Mouse (Mus musculus): ENCODE data around the gene Mfsd4b1. TPM values are rescaled to one million over a fixed set of nuclear protein-coding genes. Genes with fewer than 3 reads are reported as not detected.
"Not testable (repeated sequence)": the region's sequence is repeated elsewhere in the genome, so short reads cannot be mapped to it uniquely, and the experiment has no call there.

Mfsd4b1 gene
- total RNA-seq, 2 experiments from 2014 or later = 0.33 to 0.59 TPM

GRCm38 (mm10) chr10:40036686-40037560, 11.9 kb upstream of the Mfsd4b1 start:
- peak in 1 of 2 experiments; percentile 58 for DNase-seq (ENCODE audit: low spot score in 2 of 2)

DNA sequence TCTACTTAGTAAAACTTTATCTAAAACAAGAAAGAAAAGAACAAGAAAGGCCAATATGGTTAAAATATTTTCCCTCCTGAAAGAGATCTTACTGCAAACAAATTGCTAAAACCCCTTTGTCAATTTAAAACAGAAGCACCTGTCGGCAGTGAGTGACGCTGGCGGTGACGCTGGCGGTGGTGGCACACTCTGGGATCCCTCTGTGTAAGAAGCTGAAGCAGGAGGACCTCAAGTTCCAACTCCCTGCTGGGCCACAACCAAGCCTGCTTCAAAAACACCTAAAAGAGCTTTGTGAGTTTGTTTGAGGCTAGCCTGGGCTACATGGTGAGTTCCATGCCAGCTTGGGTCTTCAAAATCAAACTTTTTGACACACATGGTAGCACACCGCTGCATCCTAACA, 9.9 kb upstream of the Mfsd4b1 start:
- DNase-seq (ENCODE audit: low spot score in 2 of 2) = no peak

- DNase-seq (ENCODE audit: low spot score in 2 of 2) = no peak
Observed at GRCm38 (mm10) chr10:40032897-40033296, 7.8 kb upstream of the Mfsd4b1 start.

DNA sequence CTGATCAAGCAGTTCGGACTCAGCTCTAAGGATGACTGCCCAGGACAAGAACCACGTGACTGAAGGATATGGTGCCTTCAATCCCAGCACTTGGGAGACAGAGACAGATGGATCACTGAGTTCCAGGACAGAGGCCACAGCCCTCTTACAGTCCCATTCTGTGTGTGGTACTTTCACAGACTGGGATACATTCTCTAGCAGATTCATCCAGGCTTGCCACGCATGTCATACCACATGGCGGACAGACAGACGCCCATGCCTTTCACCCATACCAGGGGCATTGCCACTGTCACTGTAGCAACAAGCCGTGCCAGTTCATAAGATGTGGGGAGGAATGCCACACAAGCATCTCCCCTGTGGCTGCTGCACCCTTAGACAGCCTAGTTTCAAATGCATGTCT, 5.6 kb upstream of the Mfsd4b1 start:
- no peak for DNase-seq (ENCODE audit: low spot score in 2 of 2)

DNA sequence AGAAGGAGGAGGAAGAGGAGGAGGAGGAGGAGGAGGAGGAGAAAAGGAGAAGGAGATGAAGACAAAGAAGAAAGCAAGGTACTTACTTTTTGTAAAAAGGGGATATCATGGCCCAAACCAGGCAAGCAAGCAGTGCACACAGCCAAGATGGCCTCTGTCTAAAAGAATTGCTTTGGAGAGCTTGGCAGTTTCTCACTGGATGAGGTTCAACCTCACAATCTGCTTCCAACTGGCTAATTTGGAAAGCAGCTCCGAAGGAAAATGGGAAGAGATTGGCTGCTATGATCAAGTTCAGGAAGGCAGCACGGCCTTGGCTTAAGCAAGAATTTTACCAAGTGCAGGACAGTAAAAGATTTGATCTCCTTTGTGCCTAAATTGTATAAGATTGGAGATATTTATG, 4.5 kb upstream of the Mfsd4b1 start:
- no peak for DNase-seq (ENCODE audit: low spot score in 2 of 2)

DNA sequence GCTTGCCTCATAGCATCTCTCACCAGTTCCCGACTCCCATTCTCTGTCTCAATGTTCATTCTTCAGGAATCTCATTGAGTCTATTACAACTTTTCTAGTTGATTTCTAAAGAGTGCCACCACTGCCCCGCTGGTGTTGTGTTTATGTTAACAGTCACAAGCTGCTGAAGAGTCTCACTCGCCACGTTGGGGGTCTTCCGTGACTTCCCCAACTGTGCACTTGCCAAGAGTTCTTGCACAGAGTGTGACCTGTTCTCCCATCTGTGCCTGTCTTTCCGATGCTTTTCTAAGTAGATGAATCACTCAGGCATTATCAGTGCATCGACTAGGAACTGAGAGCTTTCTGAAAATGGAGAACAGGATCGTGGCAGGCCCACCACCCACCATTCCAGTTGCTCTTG, 3.0 kb upstream of the Mfsd4b1 start:
- no peak for DNase-seq (ENCODE audit: low spot score in 2 of 2)

- DNase-seq (ENCODE audit: low spot score in 2 of 2) = no peak
Observed at GRCm38 (mm10) chr10:40026546-40026945, 1.5 kb upstream of the Mfsd4b1 start.

DNA sequence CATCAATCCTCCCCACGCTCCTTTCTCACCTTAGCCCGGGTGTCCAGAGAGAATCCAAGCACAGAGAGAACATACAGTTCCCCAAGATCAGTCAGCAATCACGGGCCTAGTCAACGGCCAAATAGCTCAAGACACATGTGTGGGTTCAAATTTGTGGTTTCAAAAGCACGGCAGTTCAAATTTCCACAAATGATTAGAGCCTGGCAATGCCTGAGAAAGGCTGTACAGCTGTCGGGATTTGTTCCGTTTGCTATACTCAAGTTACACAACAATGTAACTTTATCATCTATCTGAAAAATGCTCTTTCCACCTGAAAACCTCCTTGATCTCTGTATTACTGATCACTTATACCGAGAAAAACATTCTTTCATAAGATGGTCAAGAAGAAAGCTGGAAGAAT, 492 bp upstream of the Mfsd4b1 start:
- DNase-seq (ENCODE audit: low spot score in 2 of 2) = no peak

DNA sequence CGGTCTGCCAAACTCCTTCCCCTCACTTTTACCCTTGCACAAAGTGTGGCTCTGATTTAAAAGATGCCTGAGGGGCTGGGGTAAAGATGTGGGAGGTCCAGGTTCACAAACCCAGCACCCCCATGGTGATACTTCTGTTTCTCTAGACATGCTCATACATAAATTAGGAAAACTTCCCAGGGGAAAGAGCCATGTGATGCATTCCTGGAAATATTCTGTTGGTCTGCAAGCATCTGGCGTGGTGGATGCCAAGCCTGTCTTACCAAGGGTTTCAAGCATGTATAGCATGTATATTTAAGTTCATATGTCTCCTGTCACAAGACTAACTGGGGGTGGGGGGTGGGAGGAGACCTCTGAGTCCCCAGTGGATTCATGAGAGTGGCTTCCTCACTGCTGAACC, 4.7 kb downstream of the Mfsd4b1 start:
- no peak for DNase-seq (ENCODE audit: low spot score in 2 of 2)

DNA sequence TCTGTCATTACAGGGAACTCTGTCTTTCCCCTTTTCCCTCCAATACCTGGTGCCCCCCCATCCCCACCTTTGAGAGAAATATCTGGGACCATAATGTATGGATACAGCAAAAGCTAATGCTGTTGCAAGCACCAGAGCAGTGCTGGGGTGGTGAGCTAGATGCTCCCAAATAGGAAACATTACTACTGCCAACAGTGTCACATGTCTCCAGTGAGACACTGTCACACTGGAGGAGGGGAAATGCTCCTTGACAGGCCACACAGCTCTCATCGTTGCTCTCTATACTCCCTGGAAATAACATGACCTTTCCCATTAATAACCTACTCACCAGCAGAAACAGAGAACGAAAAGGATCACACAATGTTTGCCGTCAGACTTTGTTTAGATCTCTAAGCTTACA, 5.6 kb downstream of the Mfsd4b1 start:
- no peak for DNase-seq (ENCODE audit: low spot score in 2 of 2)

DNA sequence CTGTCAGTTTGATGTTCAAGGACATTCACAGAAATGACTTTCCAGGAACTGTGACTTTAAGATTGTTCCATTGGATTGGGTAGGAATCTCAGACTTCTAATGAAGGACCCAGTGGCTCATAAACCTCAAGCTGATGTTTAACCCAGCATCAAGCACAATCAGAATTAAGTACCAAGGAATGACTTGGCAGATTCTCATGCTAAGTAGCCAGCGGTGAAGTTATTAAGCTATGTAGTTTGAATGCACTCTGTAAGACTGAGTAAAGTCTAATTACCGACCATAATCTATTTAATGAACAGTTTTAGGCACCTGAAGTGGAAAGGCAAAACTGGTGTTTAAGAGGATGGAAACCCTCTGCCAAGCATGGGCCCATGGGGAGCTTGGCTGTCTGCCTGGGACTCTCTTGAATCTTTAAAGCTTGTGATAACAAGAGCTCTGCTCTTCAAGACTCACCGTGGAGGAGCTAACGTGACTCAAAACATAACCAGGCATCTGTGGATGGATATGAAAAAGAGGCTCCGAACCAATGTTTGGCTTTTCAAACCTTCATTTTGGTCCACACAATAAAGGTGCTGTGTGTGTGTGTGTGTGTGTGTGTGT, 6.7 kb downstream of the Mfsd4b1 start:
- no peak for DNase-seq (ENCODE audit: low spot score in 2 of 2)

DNA sequence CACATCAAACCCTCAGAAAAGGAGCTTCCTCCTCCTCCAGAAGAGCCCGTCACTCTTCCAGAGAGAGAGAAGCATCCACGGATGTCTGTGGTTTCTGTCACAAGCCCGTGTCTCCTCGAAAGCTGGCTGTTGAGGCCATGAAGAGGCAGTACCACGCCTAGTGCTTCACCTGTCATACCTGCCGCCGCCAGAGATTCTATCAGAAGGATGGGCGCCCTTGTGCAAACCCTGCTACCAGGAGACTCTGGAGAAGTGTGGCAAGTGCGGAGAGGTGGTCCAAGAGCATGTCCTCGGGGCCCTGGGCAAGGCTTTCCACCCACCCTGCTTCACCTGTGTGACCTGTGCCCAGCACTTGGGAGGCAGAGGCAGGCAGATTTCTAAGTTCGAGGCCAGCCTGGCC, 15.5 kb downstream of the Mfsd4b1 start:
- DNase-seq (ENCODE audit: low spot score in 2 of 2) = no peak

DNA sequence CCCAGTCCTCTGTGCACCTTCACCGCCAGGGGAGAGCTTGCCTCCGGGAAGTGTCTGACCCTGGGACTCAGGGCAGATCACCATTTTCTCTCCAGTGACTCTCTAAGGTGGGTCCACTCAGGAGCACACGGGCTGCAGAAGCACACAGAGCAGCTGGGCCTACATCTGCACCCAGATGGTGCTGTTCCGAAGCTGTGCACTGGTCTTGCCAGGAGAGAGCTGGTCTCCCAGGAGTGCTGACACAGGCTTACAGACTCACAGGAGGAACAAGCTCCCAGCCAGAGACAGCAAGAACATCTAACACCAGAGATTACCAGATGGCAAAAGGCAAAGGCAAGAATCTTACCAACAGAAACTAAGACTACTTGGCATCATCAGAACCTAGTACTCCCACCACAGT, 16.2 kb downstream of the Mfsd4b1 start:
- DNase-seq (ENCODE audit: low spot score in 2 of 2) = not testable (repeated sequence)

GRCm38 (mm10) chr10:40007953-40008352, 17.1 kb downstream of the Mfsd4b1 start:
- DNase-seq (ENCODE audit: low spot score in 2 of 2) = no peak

GRCm38 (mm10) chr10:40006963-40007362, 18.1 kb downstream of the Mfsd4b1 start:
- DNase-seq (ENCODE audit: low spot score in 2 of 2) = no peak

DNA sequence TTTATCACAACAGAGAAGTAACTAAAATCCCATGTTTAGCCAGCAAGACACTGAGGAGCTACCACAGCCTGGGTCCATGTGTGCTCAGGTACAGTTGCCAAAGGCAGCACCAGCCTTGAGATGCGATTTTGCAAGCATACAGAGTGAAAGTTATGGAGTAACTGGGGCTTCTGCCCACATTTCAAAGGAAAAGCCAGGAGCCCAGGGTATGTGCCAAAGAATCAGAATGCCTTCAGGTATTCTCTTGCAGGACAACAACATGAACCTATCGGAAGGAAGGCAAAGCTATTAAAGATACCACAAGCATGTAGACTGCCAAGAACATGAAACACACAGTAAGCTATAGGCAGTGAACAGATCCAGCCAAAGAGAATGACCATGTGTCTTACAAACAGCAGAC, 24.3 kb downstream of the Mfsd4b1 start:
- DNase-seq (ENCODE audit: low spot score in 2 of 2) = no peak

GRCm38 (mm10) chr10:39991155-39991554, 33.9 kb downstream of the Mfsd4b1 start:
- no peak for DNase-seq (ENCODE audit: low spot score in 2 of 2)

DNA sequence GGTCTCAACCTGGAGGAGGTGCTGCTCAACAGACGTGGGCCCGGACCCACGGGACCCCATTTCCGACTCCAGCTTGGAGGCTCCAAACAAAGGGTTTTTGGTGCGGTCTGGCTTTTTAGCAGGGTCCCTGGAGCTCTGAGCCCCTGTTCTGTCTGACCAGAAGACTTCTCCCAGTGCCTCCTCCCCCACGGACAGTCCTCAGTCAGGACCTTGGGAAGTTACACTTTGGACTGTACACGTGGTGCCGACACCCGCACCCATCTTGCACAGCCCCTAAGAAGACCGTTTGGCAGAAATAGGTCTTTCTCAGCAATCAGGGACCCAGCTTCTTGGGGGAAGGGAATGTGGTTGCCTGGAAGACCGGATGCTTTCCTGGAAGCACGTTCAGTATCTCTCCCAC, 38.6 kb downstream of the Mfsd4b1 start, which contains the start of gene Mfsd4b5:
Mfsd4b5 (minus strand) TSS at position 181 of the 400 bp plus-strand sequence.
- no peak for DNase-seq (ENCODE audit: low spot score in 2 of 2)

- no peak for DNase-seq (ENCODE audit: low spot score in 2 of 2)
Observed at GRCm38 (mm10) chr10:39982604-39983003, 42.5 kb downstream of the Mfsd4b1 start.

- no peak for DNase-seq (ENCODE audit: low spot score in 2 of 2)
Observed at GRCm38 (mm10) chr10:39978231-39978630, 46.8 kb downstream of the Mfsd4b1 start.

- DNase-seq (ENCODE audit: low spot score in 2 of 2) = no peak
Observed at GRCm38 (mm10) chr10:39977346-39977745, 47.7 kb downstream of the Mfsd4b1 start.

GRCm38 (mm10) chr10:39975771-39976170, 49.3 kb downstream of the Mfsd4b1 start:
- no peak for DNase-seq (ENCODE audit: low spot score in 2 of 2)

DNA sequence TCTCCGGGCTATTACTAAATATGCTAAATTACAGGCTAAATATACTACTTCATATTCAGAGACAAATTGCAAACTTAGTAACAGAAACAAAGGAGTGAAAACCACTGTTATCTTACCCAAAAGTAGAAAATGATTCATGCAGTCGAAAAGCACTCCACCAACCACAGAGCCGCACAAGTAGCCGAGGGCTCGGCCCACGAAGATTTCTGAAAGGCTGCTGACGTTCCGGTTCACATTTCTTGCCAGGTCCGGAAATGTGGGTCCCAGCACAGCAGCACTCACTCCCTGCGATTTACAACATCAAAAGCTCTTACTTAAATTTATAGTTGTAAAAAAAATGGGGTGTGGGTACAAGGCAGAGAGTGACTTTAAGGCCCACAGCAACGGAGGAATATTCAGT, 50.1 kb downstream of the Mfsd4b1 start:
- DNase-seq (ENCODE audit: low spot score in 2 of 2) = no peak
